Mouse (Mus musculus) heart, adult 2 months (tissue): ENCODE results near the gene Gm49711.

Source experiments
- CTCF ChIP-seq: fragments of 200-600 bp; IDR thresholded peaks from 2 replicates; pipeline ENCODE4 v1.8.1; 2022; ENCODE audit warnings: antibody characterized with exemption, mild to moderate bottlenecking, moderate library complexity
- POLR2A ChIP-seq: fragments of 200-500 bp; IDR thresholded peaks from 2 replicates; pipeline ENCODE4 v1.6.1; 2011; ENCODE audit warnings: mild to moderate bottlenecking, low read depth, low read length, control low read depth; ENCODE audit not compliant: insufficient read depth

DNA sequence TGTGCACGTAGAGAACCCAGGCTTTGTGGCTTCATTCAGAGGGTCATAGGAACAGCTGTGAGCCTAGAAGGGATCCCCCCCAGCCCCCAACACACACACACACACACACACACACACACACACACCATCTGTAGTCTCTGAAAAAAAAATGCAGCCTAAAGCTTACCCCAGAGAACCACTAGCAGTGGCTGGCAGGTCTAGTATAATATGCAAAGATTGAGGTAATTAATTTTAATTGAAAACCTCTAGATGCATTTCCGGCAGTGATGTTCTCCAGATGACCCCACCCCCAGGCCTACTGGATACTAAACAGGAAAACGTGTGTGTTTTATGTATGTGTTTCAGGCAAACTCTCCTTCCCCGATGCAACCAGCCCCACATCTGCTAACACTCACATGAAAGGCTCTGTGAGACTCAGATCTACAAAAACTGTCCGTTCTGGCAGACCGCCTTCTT is 172.4 kb downstream of the Gm49711 start:
- TF ChIP-seq POLR2A, result no peak
- no peak for TF ChIP-seq CTCF
